ENCODE assay signal across 7 mouse cellular contexts in the genomic region with DNA sequence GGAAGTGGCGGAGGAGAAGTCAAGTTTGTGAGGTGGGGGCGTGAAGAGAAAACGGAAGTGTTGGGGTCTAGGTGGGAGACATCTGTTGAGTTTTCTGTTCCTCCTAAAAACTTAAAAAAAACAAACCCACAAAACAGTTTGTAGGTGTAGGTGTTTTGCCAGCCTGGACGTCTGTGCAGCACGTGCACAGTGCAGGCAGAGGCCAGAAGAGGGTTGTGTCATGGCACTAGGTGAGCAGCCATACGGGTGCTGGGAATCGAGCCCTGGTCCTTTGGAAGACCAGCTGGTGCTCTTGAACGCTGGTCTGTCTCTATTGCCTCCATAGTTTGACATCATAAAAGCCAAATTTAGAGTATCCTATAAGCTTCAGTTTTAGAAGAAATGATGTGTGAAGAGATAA. TPM values are rescaled to one million over a fixed set of nuclear protein-coding genes. Genes with fewer than 3 reads are reported as not detected.
DNase-seq lines count a peak whose midpoint lies in the region; ATAC-seq and TF ChIP-seq lines count a peak whose summit lies in the region.

No protein-coding gene starts in this region.

- ATAC-seq in neural tube, embryonic 11.5 days (ENCODE audit: insufficient read depth, low FRiP score, low TSS enrichment): peak; percentile 20; the same call in 1 of the 2 replicates
- ATAC-seq in intestine, embryonic 15.5 days: peak; percentile 32; the same call in 1 of the 2 replicates
- ATAC-seq in midbrain, postnatal 0 days (ENCODE audit: low FRiP score): no peak

- H3K4me3 ChIP-seq in neural tube, embryonic 11.5 days (ENCODE audit: low read depth, low read length): peak overlapping the region; percentile 85
- H3K4me3 ChIP-seq in intestine, embryonic 15.5 days (replicated peaks): peak overlapping the region; percentile 76
- peak overlapping the region; percentile 53 for H3K4me3 ChIP-seq in midbrain, postnatal 0 days (ENCODE audit: low read depth, low read length)

- peak overlapping the region; percentile 73 for H3K9ac ChIP-seq in neural tube, embryonic 11.5 days (ENCODE audit: low read length)
- peak overlapping the region; percentile 86 for H3K9ac ChIP-seq in intestine, embryonic 15.5 days
- H3K9ac ChIP-seq in midbrain, postnatal 0 days (replicated peaks; ENCODE audit: low read length, poor library complexity, severe bottlenecking): peak overlapping the region; percentile 77

- DNase-seq in neural tube, embryonic 11.5 days (ENCODE audit: low spot score): no peak
- DNase-seq in neural tube, embryonic 10.5 days (ENCODE audit: extremely low spot score, low spot score): no peak
- peak; percentile 30 to 39 for DNase-seq in cerebellum, postnatal 10 days
- no peak for DNase-seq in midbrain, postnatal 0 days (ENCODE audit: low spot score)
- no peak for DNase-seq in thymus, postnatal 10 days (ENCODE audit: low spot score in 2 of 2)
- DNase-seq in adrenal gland, adult (ENCODE audit: inconsistent age in 2 of 2, low spot score in 1 of 2): no peak

- 0 out of 2 replicates have a peak, but pooled peaks cover 2% of the 10 kb centered on the region for H3K4me1 ChIP-seq in neural tube, embryonic 11.5 days (ENCODE audit: control insufficient read depth, insufficient read depth, low read length)
- peaks cover 9% of the 10 kb centered on the region; the same call in 1 of the 2 replicates for H3K4me1 ChIP-seq in intestine, embryonic 15.5 days (replicated peaks)
- peaks cover 5% of the 10 kb centered on the region for H3K4me1 ChIP-seq in midbrain, postnatal 0 days (ENCODE audit: insufficient read depth, low read length)

- no peaks in the 10 kb centered on the region for H3K27me3 ChIP-seq in neural tube, embryonic 11.5 days (ENCODE audit: control insufficient read depth, insufficient read depth, low read length)
- H3K27me3 ChIP-seq in intestine, embryonic 15.5 days (replicated peaks): no peaks in the 10 kb centered on the region
- no peaks in the 10 kb centered on the region for H3K27me3 ChIP-seq in midbrain, postnatal 0 days (ENCODE audit: insufficient read depth, low read length)

- no peaks in the 10 kb centered on the region for H3K9me3 ChIP-seq in neural tube, embryonic 11.5 days (ENCODE audit: control insufficient read depth, low read length)
- H3K9me3 ChIP-seq in intestine, embryonic 15.5 days: no peaks in the 10 kb centered on the region
- no peaks in the 10 kb centered on the region for H3K9me3 ChIP-seq in midbrain, postnatal 0 days (ENCODE audit: low read length)

- peak overlapping the region; percentile 69 for H3K27ac ChIP-seq in neural tube, embryonic 11.5 days (ENCODE audit: low read depth, low read length)
- peak overlapping the region; percentile 93 for H3K27ac ChIP-seq in intestine, embryonic 15.5 days
- peak overlapping the region; percentile 91 for H3K27ac ChIP-seq in midbrain, postnatal 0 days (ENCODE audit: low read depth, low read length)

- peaks cover 4% of the 10 kb centered on the region for H3K36me3 ChIP-seq in neural tube, embryonic 11.5 days (ENCODE audit: control insufficient read depth, insufficient read depth, low read length)
- 0 out of 2 replicates have a peak, but pooled peaks cover 3% of the 10 kb centered on the region for H3K36me3 ChIP-seq in intestine, embryonic 15.5 days
- H3K36me3 ChIP-seq in midbrain, postnatal 0 days (ENCODE audit: insufficient read depth, low read length): peaks cover 7% of the 10 kb centered on the region; the same call in 1 of the 2 replicates

- peak overlapping the region; percentile 61 for H3K4me2 ChIP-seq in neural tube, embryonic 11.5 days (ENCODE audit: low read depth)
- peak overlapping the region; percentile 69 for H3K4me2 ChIP-seq in intestine, embryonic 15.5 days (replicated peaks)
- peak overlapping the region; percentile 66 for H3K4me2 ChIP-seq in midbrain, postnatal 0 days (ENCODE audit: low read depth, low read length, poor library complexity, severe bottlenecking)

- TF ChIP-seq CTCF in midbrain, postnatal 0 days (IDR thresholded peaks at IDR 0.05): no peak

- 16% methylated on average over 8 of the region's 8 CpGs for WGBS in neural tube, embryonic 11.5 days
- WGBS in intestine, embryonic 15.5 days: 13% methylated on average over 8 of the region's 8 CpGs
- WGBS in midbrain, postnatal 0 days: 15% methylated on average over 8 of the region's 8 CpGs

RNA-seq across cellular contexts. Expression of a gene that starts 0.6 kb away (rescaled TPM):
- 43.6 and 47.6 TPM in 2 replicates for polyA plus RNA-seq in neural tube, embryonic 11.5 days (2014; fragmentation: Nextera tagmentation; extraction: Ambion mirVana)
- 43.0 and 45.8 TPM in 2 replicates for polyA plus RNA-seq in intestine, embryonic 15.5 days (2015; fragmentation: Nextera tagmentation; extraction: Ambion mirVana)
- 13.1 and 16.6 TPM in 2 replicates for total RNA-seq in midbrain, postnatal 0 days (2014; rRNA removed)
- 23.3 and 28.7 TPM in 2 replicates for polyA plus RNA-seq in midbrain, postnatal 0 days (2015; fragmentation: Nextera tagmentation; extraction: Ambion mirVana)

RNA-seq across cellular contexts. Expression of a gene that starts 46.8 kb away (rescaled TPM):
- polyA plus RNA-seq in neural tube, embryonic 11.5 days (2014; fragmentation: Nextera tagmentation; extraction: Ambion mirVana): 95.3 and 107 TPM in 2 replicates
- 40.0 and 55.8 TPM in 2 replicates for polyA plus RNA-seq in intestine, embryonic 15.5 days (2015; fragmentation: Nextera tagmentation; extraction: Ambion mirVana)
- 206 and 269 TPM in 2 replicates for total RNA-seq in midbrain, postnatal 0 days (2014; rRNA removed)
- polyA plus RNA-seq in midbrain, postnatal 0 days (2015; fragmentation: Nextera tagmentation; extraction: Ambion mirVana): 63.4 and 79.2 TPM in 2 replicates

RNA-seq across cellular contexts. Expression of a gene that starts 59.5 kb away (rescaled TPM):
- polyA plus RNA-seq in neural tube, embryonic 11.5 days (2014; fragmentation: Nextera tagmentation; extraction: Ambion mirVana): 5.2 and 6.9 TPM in 2 replicates
- 4.8 and 5.0 TPM in 2 replicates for polyA plus RNA-seq in intestine, embryonic 15.5 days (2015; fragmentation: Nextera tagmentation; extraction: Ambion mirVana)
- total RNA-seq in midbrain, postnatal 0 days (2014; rRNA removed): 17.6 and 18.6 TPM in 2 replicates
- polyA plus RNA-seq in midbrain, postnatal 0 days (2015; fragmentation: Nextera tagmentation; extraction: Ambion mirVana): 7.4 and 8.4 TPM in 2 replicates

Comparison
In these comparisons a context has a peak if more than half of its experiments do, and no peak if none do; other contexts are left out.
1. DNase-seq: peak in cerebellum, postnatal 10 days (2 of 2); none in neural tube, embryonic 11.5 days (single experiment), neural tube, embryonic 10.5 days (single experiment), midbrain, postnatal 0 days (single experiment), thymus, postnatal 10 days (0 of 2) and adrenal gland, adult (0 of 2).
2. Peak in every context shown above with its lines, with median percentiles within 50 percentile points of each other: H3K27ac ChIP-seq, H3K4me2 ChIP-seq, H3K4me3 ChIP-seq and H3K9ac ChIP-seq.